15 mouse cellular contexts compared by ENCODE assay signal in the genomic region with DNA sequence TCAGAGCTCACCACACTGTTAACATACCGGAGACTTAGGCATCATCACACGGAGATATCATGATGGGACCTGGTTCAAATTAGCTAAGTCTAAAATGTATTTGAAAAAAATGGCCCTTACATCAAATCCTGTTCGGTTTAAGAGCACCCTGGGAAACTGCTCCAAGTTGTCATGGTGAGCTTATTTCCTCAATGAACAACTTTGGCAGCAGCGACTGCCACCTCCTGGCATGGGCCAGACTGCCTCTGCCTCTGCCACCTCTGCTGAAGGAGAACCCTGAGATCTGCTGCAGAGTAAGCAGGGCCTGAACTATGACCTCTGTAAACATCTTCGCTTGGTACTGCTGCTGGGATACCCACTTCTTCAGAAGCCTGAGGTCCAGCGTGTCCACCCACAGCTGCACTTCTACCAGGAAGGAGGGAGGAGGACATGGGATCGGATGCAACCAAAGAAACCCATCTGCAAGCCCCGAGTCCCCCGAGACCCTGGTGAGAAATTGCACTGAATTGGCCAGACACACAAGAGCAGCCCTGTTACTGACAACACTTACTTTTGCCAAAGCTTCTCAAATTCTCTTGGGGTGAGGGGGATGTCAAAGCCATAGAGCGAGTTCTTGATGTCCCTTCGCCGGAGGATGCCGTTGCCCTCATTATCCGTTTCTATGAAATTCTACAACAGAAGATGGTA.
A peak's percentile ranks its signal among the peaks of the same experiment; 100 is the strongest.
DNase-seq lines count a peak whose midpoint lies in the region; ATAC-seq lines count a peak whose summit lies in the region.
"Had no signal": no experiment of that assay in that cellular context is flagged by ENCODE, and none has a peak within 500 bp of the region (broad histone marks: within the 10 kb centered on the region; RNA-seq: fewer than 3 reads in every experiment).

No protein-coding gene starts in this region.

- no peak for DNase-seq in frontal cortex, postnatal 10 days (ENCODE audit: low spot score in 2 of 2)
- DNase-seq in layer of hippocampus, postnatal 14 days (ENCODE audit: low spot score in 2 of 2) = peak; percentile 17 to 43
- no peak for DNase-seq in layer of hippocampus, postnatal 36 days
- peak; percentile 35 for DNase-seq in right cerebral cortex, postnatal 14 days
- no peak for DNase-seq in right cerebral cortex, adult 18-20 months
- DNase-seq: B cell, adult 2 months; kidney, adult 9 months; liver, embryonic 13.5 days; lung, embryonic 14.5 days; lung, postnatal 36 days; retina, postnatal 1 day had no signal

- ATAC-seq in frontal cortex, adult (ENCODE audit: low TSS enrichment) = peak; percentile 59; the same call in 1 of the 2 replicates
- ATAC-seq in erythroid progenitor cell, adult 5-6 weeks (replicated peaks; ENCODE audit: low FRiP score, poor library complexity, severe bottlenecking) = no peak
- ATAC-seq: intestine, embryonic 15.5 days; midbrain, embryonic 16.5 days had no signal

Comparison
In these comparisons a context has a peak if more than half of its experiments do, and no peak if none do; other contexts are left out.
1. DNase-seq: peak in layer of hippocampus, postnatal 14 days (2 of 2) and right cerebral cortex, postnatal 14 days (single experiment); none in frontal cortex, postnatal 10 days (0 of 2), layer of hippocampus, postnatal 36 days (0 of 2) and right cerebral cortex, adult 18-20 months (single experiment).